Mouse (Mus musculus) E14TG2a.4 (cell line): ENCODE results near the gene Hsd11b1.
A peak's percentile ranks its signal among the peaks of the same experiment; 100 is the strongest.
"Not testable (repeated sequence)": the region's sequence is repeated elsewhere in the genome, so short reads cannot be mapped to it uniquely, and the experiment has no call there.

Source experiments
- H3K27me3 ChIP-seq: 2 replicates; pipeline ENCODE4 v1.6.1; 2014; ENCODE audit warnings: low read length, control low read depth; ENCODE audit not compliant: insufficient read depth
- H3K36me3 ChIP-seq: 2 replicates; pipeline ENCODE4 v1.6.1; 2014; ENCODE audit warnings: low read length, control low read depth; ENCODE audit not compliant: insufficient read depth
- H3K4me1 ChIP-seq: replicated peaks from 2 replicates; pipeline ENCODE4 v1.6.1; 2014; ENCODE audit warnings: low read depth, low read length, control low read depth
- H3K4me3 ChIP-seq: replicated peaks from 2 replicates; pipeline ENCODE4 v1.5.1; 2014; ENCODE audit warnings: mild to moderate bottlenecking, low read length
- H3K9me3 ChIP-seq: 2 replicates; pipeline ENCODE4 v1.6.1; 2014; ENCODE audit warnings: low read length, control low read depth
- CTCF ChIP-seq: conservative IDR thresholded peaks from 2 replicates; pipeline ENCODE4 v1.5.1; 2014; ENCODE audit warnings: low read length
- NANOG ChIP-seq: IDR thresholded peaks from 2 replicates; pipeline ENCODE4 v1.6.1; 2014; ENCODE audit warnings: borderline replicate concordance, low read length, mixed read lengths
- POU5F1 ChIP-seq: IDR thresholded peaks from 2 replicates; pipeline ENCODE4 v1.6.1; 2014; ENCODE audit warnings: low read length, borderline replicate concordance

Hsd11b1 gene

GRCm38 (mm10) chr1:193256289-193256577, 7.6 kb downstream of the Hsd11b1 start:
- H3K36me3 ChIP-seq, result no peaks in the 10 kb centered on the region
- H3K27me3 ChIP-seq, result no peaks in the 10 kb centered on the region
- TF ChIP-seq POU5F1 (no peak), CTCF (no peak), NANOG (no peak)
- no peaks in the 10 kb centered on the region for H3K4me1 ChIP-seq
- H3K9me3 ChIP-seq, result no peaks in the 10 kb centered on the region
- no peak overlapping the region for H3K4me3 ChIP-seq

GRCm38 (mm10) chr1:193255488-193256288, 8.2 kb downstream of the Hsd11b1 start:
- H3K36me3 ChIP-seq, result no peaks in the 10 kb centered on the region

GRCm38 (mm10) chr1:193255032-193255431, 8.8 kb downstream of the Hsd11b1 start:
- H3K36me3 ChIP-seq, result no peaks in the 10 kb centered on the region
- TF ChIP-seq POU5F1 (no peak), CTCF (no peak), NANOG (no peak)
- H3K4me1 ChIP-seq, result no peaks in the 10 kb centered on the region
- H3K9me3 ChIP-seq, result no peaks in the 10 kb centered on the region
- H3K27me3 ChIP-seq, result no peaks in the 10 kb centered on the region
- no peak overlapping the region for H3K4me3 ChIP-seq

More at GRCm38 (mm10) chr1:193255488-193256288, 8.2 kb downstream of the Hsd11b1 start:
- H3K4me1 ChIP-seq, result no peaks in the 10 kb centered on the region
- no peaks in the 10 kb centered on the region for H3K9me3 ChIP-seq
- no peaks in the 10 kb centered on the region for H3K27me3 ChIP-seq
- H3K4me3 ChIP-seq, result no peak overlapping the region
- TF ChIP-seq CTCF, result peak; percentile 38
- no peak for TF ChIP-seq POU5F1

GRCm38 (mm10) chr1:193253895-193254294, 10.0 kb downstream of the Hsd11b1 start:
- not testable (repeated sequence) for H3K27me3 ChIP-seq, H3K4me3 ChIP-seq, H3K4me1 ChIP-seq, H3K9me3 ChIP-seq, H3K36me3 ChIP-seq

GRCm38 (mm10) chr1:193252616-193253015, 11.3 kb downstream of the Hsd11b1 start:
- no peak for TF ChIP-seq NANOG
- no peak for TF ChIP-seq POU5F1
- TF ChIP-seq CTCF, result no peak
- H3K36me3 ChIP-seq, result no peaks in the 10 kb centered on the region
- no peaks in the 10 kb centered on the region for H3K27me3 ChIP-seq
- no peaks in the 10 kb centered on the region for H3K4me1 ChIP-seq
- H3K4me3 ChIP-seq, result no peak overlapping the region
- H3K9me3 ChIP-seq, result no peaks in the 10 kb centered on the region

- no peak for TF ChIP-seq CTCF
- no peak for TF ChIP-seq NANOG
- TF ChIP-seq POU5F1, result no peak
- no peak overlapping the region for H3K4me3 ChIP-seq
- H3K36me3 ChIP-seq, result no peaks in the 10 kb centered on the region
- no peaks in the 10 kb centered on the region for H3K27me3 ChIP-seq
- H3K9me3 ChIP-seq, result no peaks in the 10 kb centered on the region
- H3K4me1 ChIP-seq, result no peaks in the 10 kb centered on the region
Measured at GRCm38 (mm10) chr1:193251386-193251785, 12.5 kb downstream of the Hsd11b1 start.

GRCm38 (mm10) chr1:193250026-193250425, 13.8 kb downstream of the Hsd11b1 start:
- TF ChIP-seq NANOG, result no peak
- no peak for TF ChIP-seq POU5F1
- TF ChIP-seq CTCF, result no peak
- H3K36me3 ChIP-seq, result no peaks in the 10 kb centered on the region
- H3K27me3 ChIP-seq, result no peaks in the 10 kb centered on the region
- no peaks in the 10 kb centered on the region for H3K4me1 ChIP-seq
- H3K9me3 ChIP-seq, result no peaks in the 10 kb centered on the region
- H3K4me3 ChIP-seq, result no peak overlapping the region

- H3K4me3 ChIP-seq, result no peak overlapping the region
- peaks cover 1% of the 10 kb centered on the region; the same call in 1 of the 2 replicates for H3K9me3 ChIP-seq
- H3K36me3 ChIP-seq, result no peaks in the 10 kb centered on the region
- H3K27me3 ChIP-seq, result no peaks in the 10 kb centered on the region; the same call in 1 of the 2 replicates
- TF ChIP-seq NANOG (no peak), POU5F1 (no peak), CTCF (no peak)
- H3K4me1 ChIP-seq, result no peaks in the 10 kb centered on the region
Measured at GRCm38 (mm10) chr1:193244235-193244634, 19.6 kb downstream of the Hsd11b1 start.

- Histone ChIP-seq H3K9me3 (peaks cover 7% of the 10 kb centered on the region; the same call in 1 of the 2 replicates), H3K4me3 (no peak overlapping the region), H3K4me1 (no peaks in the 10 kb centered on the region), H3K27me3 (no peaks in the 10 kb centered on the region; the same call in 1 of the 2 replicates), H3K36me3 (no peaks in the 10 kb centered on the region)
- no peak for TF ChIP-seq NANOG
- no peak for TF ChIP-seq CTCF
- TF ChIP-seq POU5F1, result no peak
Measured at GRCm38 (mm10) chr1:193243571-193244193, 20.2 kb downstream of the Hsd11b1 start.
